Mouse (Mus musculus) lung, postnatal 0 days (tissue): ENCODE data around the gene Olfr1410. TPM values are rescaled to one million over a fixed set of nuclear protein-coding genes. Genes with fewer than 3 reads are reported as not detected.

Experiments
- ATAC-seq: fragments of 200-750 bp; cut with Nextera tagmentation; 2 replicates; pipeline ENCODE4 v1.8.0; 2017; ENCODE audit warnings: moderate library complexity
- DNase-seq: peaks from one replicate; pipeline ENCODE4 v3.0.0-alpha.2; 2016; ENCODE audit warnings: low spot score
- H3K27ac ChIP-seq: fragments of 300-500 bp; sonication (generic); 2 replicates; pipeline ENCODE4 v1.5.1; 2014; ENCODE audit warnings: antibody characterized with exemption, mild to moderate bottlenecking, low read length, mixed read lengths
- H3K27me3 ChIP-seq: fragments of 300-500 bp; sonication (generic); replicated peaks from 2 replicates; pipeline ENCODE4 v1.6.1; 2014; ENCODE audit warnings: low read length, mixed read lengths; ENCODE audit not compliant: insufficient read depth
- H3K36me3 ChIP-seq: fragments of 300-500 bp; sonication (generic); 2 replicates; pipeline ENCODE4 v1.6.1; 2014; ENCODE audit warnings: low read length, mixed read lengths; ENCODE audit not compliant: insufficient read depth
- H3K4me1 ChIP-seq: fragments of 300-500 bp; sonication (generic); 2 replicates; pipeline ENCODE4 v1.6.1; 2014; ENCODE audit warnings: antibody characterized with exemption, low read depth, low read length, mixed read lengths; ENCODE audit not compliant: insufficient read depth
- H3K4me2 ChIP-seq: fragments of 300-500 bp; sonication (generic); replicated peaks from 2 replicates; pipeline ENCODE4 v1.6.1; 2014; ENCODE audit warnings: low read depth, mild to moderate bottlenecking, low read length, moderate library complexity, mixed read lengths
- H3K4me3 ChIP-seq: fragments of 300-500 bp; sonication (generic); 2 replicates; pipeline ENCODE4 v1.5.1; 2014; ENCODE audit warnings: low read depth, low read length
- H3K9ac ChIP-seq: fragments of 300-500 bp; sonication (generic); replicated peaks from 2 replicates; pipeline ENCODE4 v1.6.1; 2014; ENCODE audit warnings: low read depth, mild to moderate bottlenecking
- H3K9me3 ChIP-seq: fragments of 300-500 bp; sonication (generic); 2 replicates; pipeline ENCODE4 v1.6.1; 2016; ENCODE audit warnings: low read length, mixed read lengths
- CTCF ChIP-seq: IDR thresholded peaks from 2 replicates; pipeline ENCODE4 v1.5.1; 2016; ENCODE audit warnings: antibody characterized with exemption, mild to moderate bottlenecking
- EP300 ChIP-seq: IDR thresholded peaks from 2 replicates; pipeline ENCODE4 v1.6.1; 2016; ENCODE audit warnings: antibody characterized with exemption, mild to moderate bottlenecking, control low read depth
- WGBS: fragments of 180-500 bp; shearing (Covaris S2); extraction: QIAGEN DNeasy Blood & Tissue Kit; methylation state at CpG from one replicate; pipeline ENCODE4 v1.1.7; 2014; 5-methylcytosine and 5-hydroxymethylcytosine counted together
- polyA plus RNA-seq: library from polyadenylated mRNA; unstranded; fragments of >200 nt; fragmentation: Nextera tagmentation; extraction: Ambion mirVana; gene quantifications from 2 replicates; pipeline ENCODE4 v1.2.1, GENCODE M21; 2015

The Olfr1410 gene
- polyA plus RNA-seq, 1 experiment from 2014 or later = not detected

- no peak for ATAC-seq
- H3K4me2 ChIP-seq = no peak overlapping the region
Measured at GRCm38 (mm10) chr1:92644916-92645315, 39.3 kb downstream of the Olfr1410 start.

GRCm38 (mm10) chr1:92646111-92646510 lies 40.5 kb downstream of the Olfr1410 start:
- H3K36me3 ChIP-seq = no peaks in the 10 kb centered on the region
- H3K4me2 ChIP-seq = no peak overlapping the region
- no peak overlapping the region for H3K27ac ChIP-seq
- TF ChIP-seq CTCF (no peak), EP300 (no peak)
- H3K4me1 ChIP-seq = no peaks in the 10 kb centered on the region
- no peaks in the 10 kb centered on the region for H3K9me3 ChIP-seq
- no peak for ATAC-seq
- no peaks in the 10 kb centered on the region for H3K27me3 ChIP-seq
- no peak overlapping the region for H3K9ac ChIP-seq
- H3K4me3 ChIP-seq = no peak overlapping the region
- DNase-seq = no peak
- WGBS = 39% methylated on average over 2 of the region's 2 CpGs

More at GRCm38 (mm10) chr1:92644916-92645315, 39.3 kb downstream of the Olfr1410 start:
- TF ChIP-seq CTCF (no peak), EP300 (no peak)
- Histone ChIP-seq H3K9ac (no peak overlapping the region), H3K9me3 (no peaks in the 10 kb centered on the region), H3K27me3 (no peaks in the 10 kb centered on the region), H3K36me3 (no peaks in the 10 kb centered on the region), H3K4me3 (no peak overlapping the region), H3K4me1 (no peaks in the 10 kb centered on the region; the same call in 1 of the 2 replicates), H3K27ac (no peak overlapping the region)
- DNase-seq = no peak
- 82% methylated on average over 5 of the region's 5 CpGs for WGBS

GRCm38 (mm10) chr1:92646601-92647000 lies 41.0 kb downstream of the Olfr1410 start:
- ATAC-seq (no peak), DNase-seq (no peak)
- Histone ChIP-seq H3K36me3 (no peaks in the 10 kb centered on the region), H3K9me3 (no peaks in the 10 kb centered on the region), H3K4me1 (no peaks in the 10 kb centered on the region), H3K27ac (no peak overlapping the region), H3K9ac (no peak overlapping the region), H3K4me2 (no peak overlapping the region), H3K27me3 (no peaks in the 10 kb centered on the region), H3K4me3 (no peak overlapping the region)
- WGBS = 66% methylated on average over 7 of the region's 7 CpGs
- no peak for TF ChIP-seq CTCF
- no peak for TF ChIP-seq EP300

DNA sequence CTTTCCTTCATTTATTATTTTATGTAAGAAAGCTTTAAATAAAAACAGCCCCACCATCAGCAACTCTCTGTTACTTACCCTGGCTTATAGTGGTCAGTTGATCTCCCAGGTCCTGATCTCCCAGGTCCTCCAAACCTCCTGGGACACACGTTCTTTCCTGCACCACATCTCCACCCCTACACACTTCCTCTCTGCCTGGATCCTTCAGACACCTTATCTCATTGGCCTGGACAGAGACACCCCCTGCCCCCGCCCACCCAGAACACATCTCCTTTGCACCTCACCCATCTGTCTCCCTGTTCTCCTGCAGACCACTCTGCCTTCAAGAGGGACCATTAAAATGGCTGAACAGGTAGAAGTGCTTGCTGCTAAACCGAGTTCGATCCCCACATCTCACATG lies 41.4 kb downstream of the Olfr1410 start:
- WGBS = 60% methylated on average over 4 of the region's 4 CpGs
- H3K4me1 ChIP-seq = no peaks in the 10 kb centered on the region

GRCm38 (mm10) chr1:92647752-92648151 lies 42.2 kb downstream of the Olfr1410 start:
- H3K4me2 ChIP-seq = peak overlapping the region; percentile 11; the same call in 1 of the 2 replicates
- no peaks in the 10 kb centered on the region for H3K27me3 ChIP-seq
- ATAC-seq = peak; percentile 59
- TF ChIP-seq CTCF (peak; percentile 93), EP300 (no peak)
- no peaks in the 10 kb centered on the region for H3K36me3 ChIP-seq
- no peak overlapping the region for H3K9ac ChIP-seq
- 4% methylated on average over 8 of the region's 8 CpGs for WGBS
- no peak overlapping the region for H3K4me3 ChIP-seq
- H3K4me1 ChIP-seq = no peaks in the 10 kb centered on the region
- no peak overlapping the region for H3K27ac ChIP-seq
- no peaks in the 10 kb centered on the region for H3K9me3 ChIP-seq
- DNase-seq = peak; percentile 75

More for the DNA sequence above, 41.4 kb downstream of the Olfr1410 start:
- H3K27ac ChIP-seq = no peak overlapping the region
- H3K4me3 ChIP-seq = no peak overlapping the region
- no peak overlapping the region for H3K9ac ChIP-seq
- H3K4me2 ChIP-seq = no peak overlapping the region
- no peak for TF ChIP-seq CTCF
- TF ChIP-seq EP300 = no peak
- no peaks in the 10 kb centered on the region for H3K27me3 ChIP-seq
- H3K36me3 ChIP-seq = no peaks in the 10 kb centered on the region
- ATAC-seq (no peak), DNase-seq (no peak)
- no peaks in the 10 kb centered on the region for H3K9me3 ChIP-seq

DNA sequence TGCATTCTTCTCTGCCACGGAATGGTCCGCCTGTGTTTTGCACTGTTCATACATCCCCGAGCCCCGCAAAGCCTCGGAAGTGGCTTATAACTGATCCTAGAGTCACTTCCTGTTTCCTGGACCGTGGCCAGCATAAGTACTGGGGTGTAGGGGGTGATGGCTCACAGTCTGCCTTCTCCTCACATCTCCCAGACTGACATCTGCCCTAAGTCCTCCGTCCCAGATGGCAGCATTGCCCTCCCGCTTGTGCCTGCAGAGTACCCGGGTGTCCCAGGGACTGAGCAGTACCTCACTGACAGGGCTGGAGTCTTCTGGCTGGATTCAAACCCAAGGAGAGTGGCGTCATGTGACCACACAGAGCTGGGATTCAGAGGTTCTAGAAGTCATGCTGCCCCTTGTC lies 42.6 kb downstream of the Olfr1410 start:
- H3K4me1 ChIP-seq = no peaks in the 10 kb centered on the region
- H3K4me3 ChIP-seq = no peak overlapping the region
- DNase-seq = peak; percentile 20
- H3K9ac ChIP-seq = no peak overlapping the region
- no peaks in the 10 kb centered on the region for H3K36me3 ChIP-seq
- peak; percentile 4; the same call in 1 of the 2 replicates for ATAC-seq
- no peaks in the 10 kb centered on the region for H3K27me3 ChIP-seq
- WGBS = 34% methylated on average over 10 of the region's 10 CpGs
- peak overlapping the region; percentile 11; the same call in 1 of the 2 replicates for H3K4me2 ChIP-seq
- no peaks in the 10 kb centered on the region for H3K9me3 ChIP-seq
- no peak overlapping the region for H3K27ac ChIP-seq
- TF ChIP-seq EP300 (no peak), CTCF (no peak)

DNA sequence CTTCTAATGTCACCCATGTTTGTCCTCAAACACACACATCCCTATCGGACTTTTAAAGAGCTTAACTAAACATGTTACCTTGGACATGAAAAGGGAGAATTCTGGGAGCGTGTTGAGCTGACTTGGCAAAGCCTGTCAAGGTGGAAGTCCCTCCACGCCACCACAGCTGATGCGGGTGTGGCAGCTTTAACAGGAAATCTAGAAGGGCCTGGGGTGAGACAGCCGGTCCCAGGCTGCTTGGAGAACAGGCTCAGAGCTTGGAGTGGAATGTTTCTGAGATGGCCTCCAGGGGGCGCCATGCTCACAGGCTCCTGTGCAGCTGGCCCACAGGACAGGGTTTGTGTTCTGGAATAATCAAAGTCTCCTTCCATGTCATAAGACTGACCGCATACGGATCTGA lies 43.1 kb downstream of the Olfr1410 start, which contains the start of gene Otos:
Otos (minus strand) TSS at position 169 of the 400 bp plus-strand sequence.
- Histone ChIP-seq H3K4me1 (no peaks in the 10 kb centered on the region), H3K27me3 (no peaks in the 10 kb centered on the region), H3K9me3 (no peaks in the 10 kb centered on the region), H3K4me3 (no peak within 1 kb of the TSS), H3K36me3 (no peaks in the 10 kb centered on the region), H3K27ac (no peak within 1 kb of the TSS), H3K9ac (no peak within 1 kb of the TSS), H3K4me2 (peak within 1 kb of the TSS; percentile 11; the same call in 1 of the 2 replicates)
- DNase-seq (peak; percentile 88), ATAC-seq (peak; percentile 70)
- TF ChIP-seq EP300 (no peak), CTCF (peak; percentile 84)
- WGBS = 18% methylated on average over 8 of the region's 8 CpGs
